Mouse (Mus musculus): ENCODE data around the gene Gm20683.

Gm20683 gene

GRCm38 (mm10) chr17:25839455-25840235 lies 1.9 kb downstream of the Gm20683 start:
- DNase-seq, result no peak

GRCm38 (mm10) chr17:25838904-25839303 lies 2.7 kb downstream of the Gm20683 start:
- DNase-seq, result no peak

GRCm38 (mm10) chr17:25837533-25837932 lies 4.0 kb downstream of the Gm20683 start:
- no peak for DNase-seq

- DNase-seq, result peak; percentile 84
These were observed 4.5 kb downstream of the Gm20683 start, which contains the start of gene Rhbdl1 for GRCm38 (mm10) chr17:25837076-25837410. Rhbdl1 (minus strand) TSS chr17:25837295.

GRCm38 (mm10) chr17:25836397-25837075 lies 5.0 kb downstream of the Gm20683 start:
- DNase-seq, result no peak

- DNase-seq, result no peak
These were observed 5.7 kb downstream of the Gm20683 start for GRCm38 (mm10) chr17:25835816-25836215.

- no peak for DNase-seq
These were observed 6.3 kb downstream of the Gm20683 start for GRCm38 (mm10) chr17:25835301-25835700.

- peak; percentile 59 for DNase-seq
These were observed 6.9 kb downstream of the Gm20683 start for GRCm38 (mm10) chr17:25834595-25835222.

- peak; percentile 52 for DNase-seq
These were observed 7.5 kb downstream of the Gm20683 start for GRCm38 (mm10) chr17:25833961-25834594.

- no peak for DNase-seq
These were observed 8.3 kb downstream of the Gm20683 start, which contains the start of gene Stub1 for GRCm38 (mm10) chr17:25833291-25833663. Stub1 (minus strand) TSS chr17:25833404.

GRCm38 (mm10) chr17:25832436-25833290 lies 8.9 kb downstream of the Gm20683 start:
- peak; percentile 99 for DNase-seq

GRCm38 (mm10) chr17:25831451-25832281 lies 9.9 kb downstream of the Gm20683 start:
- DNase-seq, result peak; percentile 64

GRCm38 (mm10) chr17:25830806-25831431 lies 10.6 kb downstream of the Gm20683 start:
- DNase-seq, result no peak

- no peak for DNase-seq
These were observed 11.3 kb downstream of the Gm20683 start for GRCm38 (mm10) chr17:25830200-25830753.

- no peak for DNase-seq
These were observed 12.0 kb downstream of the Gm20683 start for GRCm38 (mm10) chr17:25829558-25830017.

GRCm38 (mm10) chr17:25828712-25829557 lies 12.6 kb downstream of the Gm20683 start, which contains the start of gene Jmjd8:
Jmjd8 (plus strand) TSS chr17:25828867.
- peak; percentile 77 for DNase-seq

GRCm38 (mm10) chr17:25828223-25828594 lies 13.4 kb downstream of the Gm20683 start:
- DNase-seq, result no peak

GRCm38 (mm10) chr17:25827546-25828222 lies 13.9 kb downstream of the Gm20683 start:
- DNase-seq, result no peak

GRCm38 (mm10) chr17:25827011-25827410 lies 14.6 kb downstream of the Gm20683 start:
- DNase-seq, result no peak
